Comparison of ENCODE assay signal across 8 mouse cellular contexts in genomic region chr14:25524884-25525283, GRCm38 (mm10).
A peak's percentile ranks its signal among the peaks of the same experiment; 100 is the strongest.
DNase-seq lines count a peak whose midpoint lies in the region; ATAC-seq and TF ChIP-seq lines count a peak whose summit lies in the region.

No protein-coding gene starts in this region.

- no peak overlapping the region for H3K4me2 ChIP-seq in forebrain, embryonic 11.5 days (ENCODE audit: low read depth, low read length, severe bottlenecking)
- H3K4me2 ChIP-seq in midbrain, embryonic 14.5 days (ENCODE audit: low read length) = no peak overlapping the region
- no peak overlapping the region for H3K4me2 ChIP-seq in midbrain, postnatal 0 days (ENCODE audit: low read depth, low read length, poor library complexity, severe bottlenecking)
- no peak overlapping the region for H3K4me2 ChIP-seq in hindbrain, postnatal 0 days (ENCODE audit: low read depth, low read length)

- H3K36me3 ChIP-seq in forebrain, embryonic 10.5 days (replicated peaks) = peaks cover 73% of the 10 kb centered on the region
- no peaks in the 10 kb centered on the region for H3K36me3 ChIP-seq in forebrain, embryonic 11.5 days (ENCODE audit: control insufficient read depth, insufficient read depth, low read length)
- peaks cover 7% of the 10 kb centered on the region; the same call in 1 of the 2 replicates for H3K36me3 ChIP-seq in midbrain, embryonic 14.5 days (ENCODE audit: control insufficient read depth, insufficient read depth, low read length)
- H3K36me3 ChIP-seq in midbrain, postnatal 0 days (ENCODE audit: insufficient read depth, low read length) = no peaks in the 10 kb centered on the region
- no peaks in the 10 kb centered on the region for H3K36me3 ChIP-seq in hindbrain, postnatal 0 days (ENCODE audit: insufficient read depth, low read length)

- no peak for ATAC-seq in forebrain, embryonic 11.5 days (replicated peaks; ENCODE audit: low FRiP score)
- no peak for ATAC-seq in midbrain, embryonic 14.5 days (ENCODE audit: low FRiP score, low TSS enrichment)
- no peak for ATAC-seq in midbrain, postnatal 0 days (ENCODE audit: low FRiP score)
- ATAC-seq in hindbrain, postnatal 0 days = no peak
- ATAC-seq in megakaryocyte-erythroid progenitor cell, adult 5-6 weeks (replicated peaks; ENCODE audit: low FRiP score, low TSS enrichment, poor library complexity, severe bottlenecking) = peak; percentile 60

- H3K27me3 ChIP-seq in forebrain, embryonic 10.5 days (ENCODE audit: poor library complexity, severe bottlenecking) = no peaks in the 10 kb centered on the region
- no peaks in the 10 kb centered on the region for H3K27me3 ChIP-seq in forebrain, embryonic 11.5 days (ENCODE audit: control insufficient read depth, insufficient read depth, low read length)
- no peaks in the 10 kb centered on the region for H3K27me3 ChIP-seq in midbrain, embryonic 14.5 days (ENCODE audit: control insufficient read depth, insufficient read depth, low read length)
- no peaks in the 10 kb centered on the region for H3K27me3 ChIP-seq in midbrain, postnatal 0 days (ENCODE audit: insufficient read depth, low read length)
- H3K27me3 ChIP-seq in hindbrain, postnatal 0 days (ENCODE audit: insufficient read depth, low read length) = no peaks in the 10 kb centered on the region

- peak overlapping the region; percentile 77 for H3K27ac ChIP-seq in forebrain, embryonic 10.5 days
- H3K27ac ChIP-seq in forebrain, embryonic 11.5 days (ENCODE audit: low read depth, low read length) = no peak overlapping the region
- H3K27ac ChIP-seq in midbrain, embryonic 14.5 days (replicated peaks; ENCODE audit: low read depth, low read length) = 0 out of 2 replicates have a peak overlapping the region, but pooled peaks have one; percentile 37
- no peak overlapping the region for H3K27ac ChIP-seq in midbrain, postnatal 0 days (ENCODE audit: low read depth, low read length)
- H3K27ac ChIP-seq in hindbrain, postnatal 0 days = peak overlapping the region; percentile 12; the same call in 1 of the 2 replicates

- no peak for DNase-seq in forebrain, embryonic 10.5 days (ENCODE audit: extremely low spot score, low spot score)
- no peak for DNase-seq in forebrain, embryonic 11.5 days (ENCODE audit: low spot score)
- no peak for DNase-seq in midbrain, embryonic 14.5 days
- DNase-seq in midbrain, postnatal 0 days (ENCODE audit: low spot score) = no peak
- no peak for DNase-seq in hindbrain, postnatal 0 days (ENCODE audit: low spot score)
- DNase-seq in gastrocnemius, postnatal 25 days = no peak
- DNase-seq in thymus, postnatal 14 days = no peak

- WGBS in forebrain, embryonic 10.5 days = 78% methylated on average over 4 of the region's 4 CpGs
- 90% methylated on average over 4 of the region's 4 CpGs for WGBS in forebrain, embryonic 11.5 days
- 82% methylated on average over 4 of the region's 4 CpGs for WGBS in midbrain, embryonic 14.5 days
- 80% methylated on average over 4 of the region's 4 CpGs for WGBS in midbrain, postnatal 0 days
- 58% methylated on average over 4 of the region's 4 CpGs for WGBS in hindbrain, postnatal 0 days

- H3K4me1 ChIP-seq in forebrain, embryonic 10.5 days = peaks cover 71% of the 10 kb centered on the region
- H3K4me1 ChIP-seq in forebrain, embryonic 11.5 days (replicated peaks; ENCODE audit: control insufficient read depth, insufficient read depth, low read length) = peaks cover 14% of the 10 kb centered on the region
- H3K4me1 ChIP-seq in midbrain, embryonic 14.5 days (ENCODE audit: control insufficient read depth, insufficient read depth, low read length) = peaks cover 40% of the 10 kb centered on the region
- H3K4me1 ChIP-seq in midbrain, postnatal 0 days (ENCODE audit: insufficient read depth, low read length) = 0 out of 2 replicates have a peak, but pooled peaks cover 12% of the 10 kb centered on the region
- peaks cover 16% of the 10 kb centered on the region for H3K4me1 ChIP-seq in hindbrain, postnatal 0 days (ENCODE audit: insufficient read depth, low read length)

- no peaks in the 10 kb centered on the region for H3K9me3 ChIP-seq in forebrain, embryonic 10.5 days
- no peaks in the 10 kb centered on the region for H3K9me3 ChIP-seq in forebrain, embryonic 11.5 days (ENCODE audit: control insufficient read depth, low read length)
- H3K9me3 ChIP-seq in midbrain, embryonic 14.5 days (ENCODE audit: control insufficient read depth, low read length) = no peaks in the 10 kb centered on the region
- no peaks in the 10 kb centered on the region for H3K9me3 ChIP-seq in midbrain, postnatal 0 days (ENCODE audit: low read length)
- H3K9me3 ChIP-seq in hindbrain, postnatal 0 days (ENCODE audit: low read length) = no peaks in the 10 kb centered on the region

- H3K9ac ChIP-seq in forebrain, embryonic 11.5 days (ENCODE audit: low read length) = no peak overlapping the region
- H3K9ac ChIP-seq in midbrain, embryonic 14.5 days (replicated peaks; ENCODE audit: low read length) = no peak overlapping the region
- H3K9ac ChIP-seq in midbrain, postnatal 0 days (replicated peaks; ENCODE audit: low read length, poor library complexity, severe bottlenecking) = no peak overlapping the region
- no peak overlapping the region for H3K9ac ChIP-seq in hindbrain, postnatal 0 days (replicated peaks; ENCODE audit: low read length)

- no peak overlapping the region for H3K4me3 ChIP-seq in forebrain, embryonic 10.5 days
- no peak overlapping the region for H3K4me3 ChIP-seq in forebrain, embryonic 11.5 days (ENCODE audit: low read depth, low read length)
- no peak overlapping the region for H3K4me3 ChIP-seq in midbrain, embryonic 14.5 days (replicated peaks; ENCODE audit: low read depth, low read length)
- H3K4me3 ChIP-seq in midbrain, postnatal 0 days (ENCODE audit: low read depth, low read length) = no peak overlapping the region
- H3K4me3 ChIP-seq in hindbrain, postnatal 0 days (ENCODE audit: low read length) = no peak overlapping the region

- TF ChIP-seq CTCF in midbrain, postnatal 0 days (IDR thresholded peaks at IDR 0.05) = no peak
- no peak for TF ChIP-seq CTCF in hindbrain, postnatal 0 days (IDR thresholded peaks at IDR 0.05; ENCODE audit: low read depth)

Comparison
In these comparisons a context has a peak if more than half of its experiments do, and no peak if none do; other contexts are left out.
1. H3K27ac ChIP-seq: peak in forebrain, embryonic 10.5 days (single experiment), midbrain, embryonic 14.5 days (single experiment) and hindbrain, postnatal 0 days (single experiment); none in forebrain, embryonic 11.5 days (single experiment) and midbrain, postnatal 0 days (single experiment).